Mouse (Mus musculus): ENCODE data around the gene Ttc7.
A peak's percentile ranks its signal among the peaks of the same experiment; 100 is the strongest.

DNA sequence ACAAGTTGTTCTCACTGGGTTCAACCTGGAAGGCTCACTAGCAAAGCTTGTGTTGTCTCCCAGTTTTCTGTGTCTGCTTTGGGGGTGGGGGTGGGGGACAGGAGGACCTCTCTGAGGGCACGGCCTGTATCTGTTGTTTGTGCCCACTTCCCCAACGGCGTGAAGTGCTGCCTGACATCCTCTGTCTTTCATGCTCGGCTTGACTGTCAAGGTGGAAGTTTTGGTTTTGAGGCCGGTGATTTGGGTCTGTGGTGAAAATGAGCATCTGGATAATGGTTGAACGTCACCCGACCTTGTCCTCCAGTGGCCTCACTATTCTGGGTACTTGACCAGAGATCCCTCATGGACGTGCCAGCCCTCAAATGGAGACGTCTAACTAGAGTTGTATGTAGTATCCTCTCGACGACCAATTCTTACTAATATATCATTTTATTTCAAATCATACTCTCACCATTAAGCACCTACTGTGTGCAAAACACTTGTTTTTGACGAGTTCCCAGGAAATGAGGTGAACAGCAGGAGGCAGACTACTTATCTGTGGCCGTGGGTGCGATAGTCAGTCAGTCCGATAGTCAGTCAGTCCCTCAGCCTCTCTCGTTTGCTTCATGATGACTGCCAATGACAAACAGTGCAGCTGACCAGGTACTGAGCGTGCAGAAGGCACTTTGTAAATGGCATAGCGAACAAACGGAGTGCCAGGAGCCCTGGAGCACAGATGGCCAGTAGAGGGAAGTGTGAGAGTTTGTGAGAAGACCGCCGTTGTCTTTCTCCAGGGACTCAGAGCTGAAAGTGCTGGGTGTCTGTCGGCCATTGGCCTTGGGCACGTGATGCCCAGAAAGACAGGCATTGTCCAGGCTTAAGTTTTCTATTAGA, 33.4 kb downstream of the Ttc7 start:
- TF ChIP-seq CTCF (IDR thresholded peaks at IDR 0.05; ENCODE audit: low read depth) (peak; percentile 13; the same call in 1 of the 2 replicates), EP300 (IDR thresholded peaks at IDR 0.05; ENCODE audit: low read depth) (no peak)

All from heart, postnatal 0 days (tissue).